Mouse (Mus musculus): ENCODE data around the gene Olfr672.
"Not testable (repeated sequence)": the region's sequence is repeated elsewhere in the genome, so short reads cannot be mapped to it uniquely, and the experiment has no call there.

Olfr672 gene

DNA sequence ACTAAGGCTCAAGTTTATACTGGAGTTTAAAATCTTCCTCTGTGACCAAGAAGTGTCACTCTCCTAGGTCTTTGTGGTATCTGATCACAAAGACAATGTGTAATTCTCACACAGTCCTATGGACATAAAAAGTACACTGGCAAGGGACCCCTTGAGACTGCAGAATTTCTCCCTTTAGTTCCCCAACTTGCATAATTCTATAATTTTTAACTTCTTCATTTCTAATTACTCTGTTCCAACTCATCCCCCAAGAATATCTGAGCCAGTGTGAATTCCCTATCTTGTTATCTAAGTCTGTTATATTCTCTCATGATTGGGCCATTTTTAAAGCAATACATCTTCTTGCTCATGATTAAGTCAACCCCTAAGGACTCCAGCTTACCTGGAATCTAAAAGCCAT is at the start of gene Olfr672:
Gene Olfr672, minus strand, starts transcription at position 101 of the 400 bp plus-strand sequence.
- no peak for DNase-seq

DNA sequence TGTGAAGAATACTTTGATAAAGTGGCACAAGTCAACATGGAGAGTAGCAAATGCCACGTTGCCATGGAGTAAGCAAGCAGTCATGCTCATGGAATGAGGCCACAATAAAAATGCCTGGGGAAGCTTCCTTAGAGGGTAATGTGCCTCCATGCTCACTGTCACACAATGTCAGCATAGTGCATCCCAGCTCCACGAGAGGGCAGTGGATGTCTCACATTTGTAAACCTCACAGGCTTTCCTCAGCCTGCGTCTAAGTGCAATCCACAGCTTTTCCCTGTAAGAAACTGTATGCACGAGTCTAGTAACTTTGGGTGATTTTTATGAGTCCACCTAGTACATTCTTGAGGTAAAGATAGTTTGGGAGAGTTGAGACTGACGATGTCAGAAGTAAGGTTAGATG is 32.0 kb upstream of the Olfr672 start:
- not testable (repeated sequence) for DNase-seq

- DNase-seq = no peak
Observed at GRCm38 (mm10) chr7:105032398-105032797, 30.6 kb upstream of the Olfr672 start, which contains the start of gene Olfr676. Gene Olfr676 (plus strand): TSS chr7:105032698.

GRCm38 (mm10) chr7:105028360-105028759 is 26.5 kb upstream of the Olfr672 start, which contains the start of gene Olfr675:
Gene Olfr675 (minus strand): TSS chr7:105028460.
- DNase-seq = no peak

DNA sequence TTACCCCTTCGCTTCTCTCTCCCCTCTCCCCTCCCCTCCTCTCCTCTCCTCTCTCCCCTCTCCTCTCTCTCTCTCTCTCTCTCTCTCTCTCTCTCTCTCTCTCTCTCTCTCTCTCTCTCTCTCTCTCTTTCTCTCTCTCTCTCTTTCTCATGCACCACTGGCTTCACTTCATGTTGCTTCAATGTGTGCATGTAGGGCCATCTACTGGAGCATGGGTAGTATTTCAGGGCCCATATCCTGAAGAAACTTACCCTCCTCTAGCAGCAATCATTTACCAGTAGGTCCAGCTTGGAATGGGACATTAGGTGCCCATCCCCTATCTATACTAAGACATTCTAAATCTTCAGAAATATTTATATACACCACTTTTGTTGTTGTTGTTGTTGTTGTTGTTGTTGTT is 20.7 kb upstream of the Olfr672 start:
- no peak for DNase-seq

DNA sequence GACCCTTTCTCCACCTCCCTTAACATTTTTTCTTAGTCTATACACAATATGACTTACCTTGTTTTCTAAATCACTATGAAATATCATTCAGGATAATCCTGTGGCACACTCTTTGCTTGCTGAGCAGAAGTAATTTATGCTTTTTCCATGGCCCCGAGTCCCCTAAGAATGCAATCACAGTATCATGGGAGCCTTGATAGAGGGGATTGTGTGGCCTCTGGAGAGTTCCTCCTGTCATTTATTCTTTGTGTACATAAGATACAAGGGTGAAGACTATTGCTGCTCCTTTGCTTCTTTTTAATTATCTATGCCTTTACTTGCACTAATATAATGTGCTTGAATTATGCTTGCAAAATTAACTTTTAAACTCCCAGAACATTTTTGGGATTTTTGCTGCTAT is 22.8 kb downstream of the Olfr672 start, which contains the start of gene Olfr671:
Gene Olfr671, minus strand, starts transcription at position 101 of the 400 bp plus-strand sequence.
- DNase-seq = no peak

GRCm38 (mm10) chr7:104972507-104972906 is 29.3 kb downstream of the Olfr672 start:
- DNase-seq = not testable (repeated sequence)

GRCm38 (mm10) chr7:104962520-104962919 is 39.3 kb downstream of the Olfr672 start, which contains the start of gene Olfr670:
Gene Olfr670 (minus strand): TSS chr7:104962620.
- no peak for DNase-seq

GRCm38 (mm10) chr7:104950234-104950633 is 51.6 kb downstream of the Olfr672 start:
- DNase-seq = not testable (repeated sequence)

Measured in lung, postnatal 4 days (tissue).